Mouse (Mus musculus): ENCODE data around the gene Klhl18. TPM values are rescaled to one million over a fixed set of nuclear protein-coding genes. Genes with fewer than 3 reads are reported as not detected.

Klhl18 gene
- 1 to 10 TPM; 7.5 to 9.4 TPM for total RNA-seq (2021)
- long read RNA-seq, experiment 1, partial matches to known transcripts = 0 of 1 reads
- long read RNA-seq, experiment 1, other reads (novel, unspliced or antisense) = 1 of 1 reads
- long read RNA-seq, experiment 2, full-length matches to known transcripts = 2 of 4 reads
- long read RNA-seq, experiment 2, partial matches to known transcripts = 0 of 4 reads
- long read RNA-seq, experiment 2, other reads (novel, unspliced or antisense) = 2 of 4 reads

- peak; percentile 94 for DNase-seq
Measured at GRCm38 (mm10) chr9:110476124-110477091, at the start of gene Klhl18, which contains the start of gene Kif9. TSS of gene Klhl18 (minus strand) at chr9:110476694. TSS of gene Kif9 (plus strand) at chr9:110476958.

- DNase-seq = no peak
Measured at GRCm38 (mm10) chr9:110525737-110526136, 49.2 kb upstream of the Klhl18 start.

- no peak for DNase-seq
Measured at GRCm38 (mm10) chr9:110490913-110491312, 14.4 kb upstream of the Klhl18 start.

GRCm38 (mm10) chr9:110488841-110489240, 12.3 kb upstream of the Klhl18 start:
- no peak for DNase-seq

GRCm38 (mm10) chr9:110478639-110479038, 2.1 kb upstream of the Klhl18 start:
- no peak for DNase-seq

GRCm38 (mm10) chr9:110477951-110478350, 1.5 kb upstream of the Klhl18 start:
- DNase-seq = no peak

GRCm38 (mm10) chr9:110466179-110466578, 10.3 kb downstream of the Klhl18 start:
- DNase-seq = no peak

- DNase-seq = no peak
Measured at GRCm38 (mm10) chr9:110465336-110465735, 11.2 kb downstream of the Klhl18 start.

GRCm38 (mm10) chr9:110463983-110464591, 12.4 kb downstream of the Klhl18 start:
- no peak for DNase-seq

- no peak for DNase-seq
Measured at GRCm38 (mm10) chr9:110462321-110462720, 14.2 kb downstream of the Klhl18 start.

- DNase-seq = no peak
Measured at GRCm38 (mm10) chr9:110460884-110461815, 15.3 kb downstream of the Klhl18 start.

GRCm38 (mm10) chr9:110459145-110459727, 17.3 kb downstream of the Klhl18 start:
- DNase-seq = no peak

- no peak for DNase-seq
Measured at GRCm38 (mm10) chr9:110457926-110458325, 18.6 kb downstream of the Klhl18 start.

GRCm38 (mm10) chr9:110452523-110452922, 24.0 kb downstream of the Klhl18 start:
- DNase-seq = no peak

- DNase-seq = peak; percentile 49
Measured at GRCm38 (mm10) chr9:110448857-110449617, 27.5 kb downstream of the Klhl18 start.

GRCm38 (mm10) chr9:110448356-110448755, 28.1 kb downstream of the Klhl18 start:
- no peak for DNase-seq

- DNase-seq = no peak
Measured at GRCm38 (mm10) chr9:110440559-110440958, 35.9 kb downstream of the Klhl18 start.

- DNase-seq = no peak
Measured at GRCm38 (mm10) chr9:110440049-110440448, 36.4 kb downstream of the Klhl18 start.

- no peak for DNase-seq
Measured at GRCm38 (mm10) chr9:110436041-110436440, 40.5 kb downstream of the Klhl18 start.

- no peak for DNase-seq
Measured at GRCm38 (mm10) chr9:110433045-110433444, 43.4 kb downstream of the Klhl18 start.
